Mouse (Mus musculus) kidney, postnatal 36 days (tissue): ENCODE data around the gene Trmt61a.
"Not testable (repeated sequence)": the region's sequence is repeated elsewhere in the genome, so short reads cannot be mapped to it uniquely, and the experiment has no call there.

Experiments used
- DNase-seq, 2 experiments: peaks; one replicate each; pipeline ENCODE4 v3.0.0; 2021 to 2022; ENCODE audit warnings: mixed read lengths in 2 of 2

Gene Trmt61a

GRCm38 (mm10) chr12:111699542-111699941 lies 21.6 kb downstream of the Trmt61a start:
- DNase-seq = no peak

DNA sequence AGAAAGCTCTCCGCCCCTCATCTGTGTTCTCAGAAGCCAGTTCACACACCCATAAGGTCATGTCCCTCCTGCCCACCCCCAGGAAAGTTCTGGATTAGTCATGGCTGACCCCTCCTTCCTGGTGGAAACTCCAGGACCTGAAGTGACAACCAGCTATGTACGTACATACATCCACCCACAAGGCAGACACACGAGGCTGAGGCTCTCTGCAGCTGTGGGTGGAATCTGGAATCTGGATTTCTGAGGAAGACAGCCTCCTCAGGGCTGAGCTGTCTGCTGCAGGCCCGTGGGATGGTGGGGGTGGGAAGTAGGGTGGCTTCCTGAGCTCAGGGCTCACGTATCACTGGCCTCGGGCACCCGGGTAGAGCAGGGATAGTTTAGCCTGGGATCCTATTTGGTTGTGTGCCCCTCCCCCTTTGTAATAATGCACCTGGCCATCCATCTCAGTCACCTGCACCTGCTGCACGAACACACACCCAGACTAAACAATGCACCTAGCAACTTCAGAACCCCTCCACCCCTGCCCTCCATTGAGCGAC lies 23.1 kb downstream of the Trmt61a start:
- DNase-seq = no peak

DNA sequence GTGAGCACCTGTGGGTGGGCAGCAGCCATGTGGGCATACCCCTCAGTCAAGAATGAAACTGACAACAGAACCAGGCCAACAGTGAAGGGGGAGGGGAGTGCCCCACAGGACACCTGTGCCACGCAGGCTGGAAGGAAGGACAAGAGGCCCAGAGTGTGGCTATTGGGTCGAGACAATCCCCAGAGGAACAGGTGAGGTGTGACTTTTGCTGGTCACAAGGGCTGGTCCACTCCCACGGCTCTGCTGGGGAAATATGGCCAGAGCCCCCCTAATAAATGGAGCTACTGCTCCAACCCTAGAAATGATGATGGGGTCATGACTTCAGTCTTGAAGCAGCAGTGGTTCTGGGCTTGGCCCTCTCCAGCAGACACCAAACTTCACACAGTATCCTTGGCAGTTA lies 25.4 kb downstream of the Trmt61a start:
- no peak for DNase-seq

DNA sequence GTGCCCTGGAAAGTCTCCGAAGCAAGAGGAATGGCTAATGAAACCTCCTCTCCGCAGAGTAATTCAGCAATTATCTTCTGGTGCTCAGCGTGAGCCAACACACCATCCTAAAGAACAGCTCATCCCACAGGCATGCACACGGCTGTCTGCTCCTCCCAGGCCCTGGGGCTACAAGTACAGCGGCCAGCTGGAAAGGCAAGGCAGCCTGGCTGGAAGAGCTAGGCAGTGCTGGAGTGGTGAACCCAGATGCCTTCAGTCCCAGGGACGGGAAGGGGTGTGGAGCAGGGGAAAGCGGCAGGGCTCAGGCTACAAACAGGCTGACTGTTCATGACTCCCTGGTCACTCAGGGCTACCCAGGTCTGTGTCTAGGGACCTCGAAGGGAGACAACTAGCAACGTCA lies 26.7 kb downstream of the Trmt61a start:
- peak in 1 of 2 experiments; percentile 32 for DNase-seq

GRCm38 (mm10) chr12:111705186-111705973 lies 27.5 kb downstream of the Trmt61a start:
- DNase-seq = peak; percentile 84 to 89

GRCm38 (mm10) chr12:111708181-111708580 lies 30.3 kb downstream of the Trmt61a start:
- peak in 1 of 2 experiments; percentile 57 for DNase-seq

- DNase-seq = no peak
These were observed 32.2 kb downstream of the Trmt61a start for GRCm38 (mm10) chr12:111710091-111710490.

- peak in 1 of 2 experiments; percentile 42 for DNase-seq
These were observed 34.6 kb downstream of the Trmt61a start for GRCm38 (mm10) chr12:111712476-111712875.

DNA sequence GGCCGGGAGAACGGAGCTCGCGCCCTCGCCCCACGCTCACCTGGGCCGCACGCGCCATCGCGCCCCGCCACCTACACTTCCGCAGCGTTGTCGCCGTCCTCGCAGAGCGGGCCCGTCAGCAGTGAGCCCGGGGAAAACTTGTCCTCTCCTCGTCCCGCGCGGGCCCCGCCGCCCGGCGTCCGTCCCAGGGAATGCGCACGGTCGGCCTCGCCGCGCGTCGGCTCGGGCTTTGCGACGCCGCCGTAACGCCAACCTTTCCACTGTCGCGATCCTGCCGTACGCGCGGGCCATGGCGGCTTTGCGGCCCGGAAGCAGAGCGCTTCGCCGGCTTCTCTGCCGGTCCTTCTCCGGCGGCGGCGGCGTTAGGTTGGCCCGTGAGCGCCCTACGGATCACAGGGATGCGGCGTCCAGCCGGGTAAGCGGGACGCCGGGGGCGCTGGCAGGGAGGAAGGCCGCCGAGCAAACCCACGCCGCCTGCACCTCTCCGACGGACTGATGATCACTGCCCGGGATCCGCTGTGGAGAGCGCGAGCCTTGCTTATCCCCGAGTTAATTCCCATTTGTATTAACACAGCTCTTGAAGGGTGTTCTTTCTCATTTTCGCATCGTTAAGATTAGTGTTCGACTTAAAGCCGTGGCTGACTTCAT lies 35.2 kb downstream of the Trmt61a start, which contains the start of the genes Bag5 and Apopt1:
Bag5 (minus strand) TSS at position 254 of the 648 bp plus-strand sequence.
Apopt1 (plus strand) TSS at position 258 of the 648 bp plus-strand sequence.
- DNase-seq = peak; percentile 93 to 95

- DNase-seq = not testable (repeated sequence)
These were observed 36.0 kb downstream of the Trmt61a start for GRCm38 (mm10) chr12:111713880-111714279.

DNA sequence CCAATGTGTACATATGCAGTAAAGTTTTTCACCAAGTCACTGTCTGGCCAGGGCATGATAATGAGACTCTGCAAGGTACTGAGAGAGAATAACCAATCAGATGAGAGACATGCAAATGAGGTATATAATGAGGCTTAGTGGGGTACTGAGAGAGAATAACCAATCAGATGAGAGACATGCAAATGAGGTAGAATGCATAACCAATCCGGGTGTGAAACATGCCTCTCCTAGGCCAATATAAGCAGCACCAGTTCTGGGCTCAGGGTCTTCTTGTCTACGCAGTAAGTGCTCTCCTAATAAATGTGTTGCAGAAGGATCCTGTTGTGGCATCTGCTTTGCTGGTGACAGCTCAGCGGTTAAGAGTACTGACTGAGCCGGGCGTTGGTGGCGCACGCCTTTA lies 38.6 kb downstream of the Trmt61a start:
- no peak for DNase-seq

GRCm38 (mm10) chr12:111718656-111719055 lies 40.8 kb downstream of the Trmt61a start:
- DNase-seq = no peak

DNA sequence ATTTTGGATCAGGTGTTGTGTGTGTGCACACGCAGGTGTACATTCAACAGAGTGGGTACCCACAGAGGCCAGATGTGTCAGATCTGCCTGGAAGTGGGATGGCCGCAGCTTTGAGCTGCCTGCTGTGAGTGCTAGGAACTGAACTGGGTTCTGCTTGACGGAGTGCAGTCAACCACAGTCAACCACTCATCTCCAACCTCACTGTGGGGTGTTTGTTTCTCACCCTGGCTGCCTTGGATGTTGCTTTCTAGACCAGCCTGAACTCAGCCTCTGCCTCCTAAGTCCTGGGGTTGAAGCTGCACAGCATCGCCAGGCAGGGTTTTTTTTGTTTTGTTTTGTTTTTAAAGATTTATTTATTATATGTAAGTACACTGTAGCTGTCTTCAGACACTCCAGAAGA lies 42.3 kb downstream of the Trmt61a start:
- no peak for DNase-seq

- DNase-seq = peak in 1 of 2 experiments; percentile 82
These were observed 44.7 kb downstream of the Trmt61a start for GRCm38 (mm10) chr12:111722654-111723053.

- no peak for DNase-seq
These were observed 46.9 kb downstream of the Trmt61a start for GRCm38 (mm10) chr12:111724638-111725337.

- no peak for DNase-seq
These were observed 47.6 kb downstream of the Trmt61a start for GRCm38 (mm10) chr12:111725338-111726121.

DNA sequence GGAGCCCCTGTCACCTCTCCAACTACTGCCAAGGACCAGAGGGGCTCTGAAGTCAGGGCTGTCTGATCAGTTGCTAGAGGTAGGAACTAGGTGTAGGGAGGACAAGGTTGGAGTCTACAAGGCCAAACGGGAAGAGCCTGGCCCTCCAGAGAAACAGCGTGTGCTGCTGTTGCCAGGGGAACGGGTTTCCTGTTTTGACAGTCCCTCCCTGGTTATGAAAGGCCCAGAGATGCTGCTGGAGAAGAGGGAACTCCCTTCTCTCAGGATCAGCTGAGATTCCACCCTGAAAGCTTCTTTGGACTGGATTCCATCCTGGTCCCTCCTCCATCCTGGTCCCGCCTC lies 48.2 kb downstream of the Trmt61a start:
- peak; percentile 62 to 64 for DNase-seq

DNA sequence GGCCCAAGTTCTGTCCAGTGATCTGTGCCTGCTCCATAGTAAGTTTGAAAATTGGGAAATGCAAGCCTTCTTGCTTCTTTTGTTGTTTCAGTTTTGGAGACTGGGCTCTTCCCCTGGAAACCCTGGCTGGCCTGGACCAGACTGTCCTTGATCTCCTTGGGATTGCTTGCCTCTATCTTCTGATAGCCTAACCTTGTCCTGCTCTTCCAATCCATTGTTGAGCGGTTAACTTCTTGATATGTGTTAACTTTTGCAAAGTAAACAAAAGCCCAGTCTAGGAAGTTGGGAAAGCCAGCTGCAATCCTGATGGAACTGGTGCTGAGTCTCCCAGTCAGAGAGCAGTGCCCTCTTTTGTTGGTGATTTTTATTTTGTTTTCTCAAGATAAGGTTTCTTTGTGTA lies 50.1 kb downstream of the Trmt61a start:
- DNase-seq = no peak

DNA sequence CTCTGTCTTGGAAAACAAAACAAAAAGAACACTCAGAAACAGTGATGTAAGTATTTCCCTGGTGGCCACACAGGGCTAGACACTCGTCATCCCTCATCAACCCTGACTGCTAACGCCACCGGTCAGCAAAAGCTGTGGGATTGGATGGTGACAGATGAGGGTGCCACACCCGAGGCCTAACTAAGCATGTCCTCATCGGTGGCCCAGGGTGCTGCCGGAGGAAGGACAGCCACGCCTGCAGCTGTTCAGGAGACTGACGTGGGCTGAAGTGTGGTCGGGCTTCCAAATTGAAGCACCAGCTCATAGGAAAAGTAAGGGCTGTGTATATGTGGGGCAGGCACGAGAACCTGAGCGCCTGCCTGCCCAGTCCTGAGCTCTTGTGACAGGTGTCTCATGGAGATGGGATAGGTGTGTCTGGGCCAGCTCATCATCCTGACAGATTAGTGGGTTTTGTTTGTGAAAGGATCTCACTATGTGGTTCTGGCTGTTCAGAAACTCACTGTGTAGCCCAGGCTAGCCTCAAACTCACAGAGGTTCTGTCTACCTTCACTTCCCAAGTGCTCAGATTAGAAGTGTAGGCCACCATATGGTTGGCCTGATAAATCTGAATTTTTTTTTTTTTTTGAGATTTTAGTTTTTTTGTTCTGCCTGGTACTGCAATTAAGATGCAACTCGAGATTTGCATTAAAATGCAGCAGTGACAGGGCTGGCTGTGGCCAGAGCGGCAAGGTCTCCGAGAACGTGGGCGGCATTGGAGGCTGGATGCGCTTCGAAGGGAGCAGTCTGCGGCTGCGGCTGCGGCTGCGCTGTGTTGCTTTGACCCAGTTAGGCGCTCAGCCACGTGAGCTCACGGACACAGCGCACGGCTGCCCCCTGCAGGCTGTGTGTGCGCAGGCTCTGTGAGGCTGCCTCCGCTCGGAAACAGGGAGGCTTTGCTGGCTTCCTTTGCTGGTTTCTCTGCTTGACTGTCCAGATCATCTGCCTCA lies 54.2 kb downstream of the Trmt61a start:
- peak; percentile 86 to 95 for DNase-seq

DNA sequence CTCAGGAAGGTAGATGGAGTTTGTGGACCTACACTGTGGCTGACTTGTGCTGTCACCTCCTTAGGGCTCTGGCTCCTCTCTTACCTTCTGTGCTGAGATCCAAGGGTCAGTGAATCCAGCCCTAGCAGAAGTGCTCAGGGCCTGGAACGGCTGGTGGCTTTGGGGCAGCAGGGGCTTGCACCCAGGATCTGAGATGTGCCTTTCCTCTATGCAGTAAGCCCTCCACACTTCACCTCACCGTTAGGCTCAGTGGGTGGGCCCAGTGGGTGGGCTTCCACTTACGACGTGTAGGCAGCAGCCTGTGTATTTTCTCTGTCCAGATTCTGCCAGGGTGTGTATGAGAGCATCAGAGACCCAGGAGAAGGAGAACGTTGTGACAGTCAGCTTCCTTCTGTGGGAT lies 55.0 kb downstream of the Trmt61a start:
- DNase-seq = no peak
